Mouse (Mus musculus): Measurements from ENCODE around the gene Chrna3.

Gene Chrna3

DNA sequence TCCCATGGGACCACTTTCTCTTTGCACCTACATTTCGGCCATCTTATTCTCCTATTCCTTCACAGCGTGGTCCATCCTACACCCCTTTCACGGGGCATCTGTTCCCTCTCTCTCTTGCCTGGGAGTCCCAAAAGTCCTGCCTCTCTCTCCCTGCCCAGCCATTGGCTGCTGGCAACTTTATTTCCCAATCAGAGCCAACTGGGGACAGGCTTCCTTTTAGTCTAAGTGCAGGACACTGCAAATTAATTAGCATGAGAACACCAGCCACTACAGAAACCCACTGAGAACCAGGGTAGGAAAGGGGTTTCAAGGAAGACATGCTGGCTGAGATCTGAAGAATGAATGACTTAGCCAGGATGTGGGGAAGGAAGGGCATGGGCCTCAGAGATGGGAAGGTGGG lies 32.0 kb downstream of the Chrna3 start:
- DNase-seq, result no peak

DNA sequence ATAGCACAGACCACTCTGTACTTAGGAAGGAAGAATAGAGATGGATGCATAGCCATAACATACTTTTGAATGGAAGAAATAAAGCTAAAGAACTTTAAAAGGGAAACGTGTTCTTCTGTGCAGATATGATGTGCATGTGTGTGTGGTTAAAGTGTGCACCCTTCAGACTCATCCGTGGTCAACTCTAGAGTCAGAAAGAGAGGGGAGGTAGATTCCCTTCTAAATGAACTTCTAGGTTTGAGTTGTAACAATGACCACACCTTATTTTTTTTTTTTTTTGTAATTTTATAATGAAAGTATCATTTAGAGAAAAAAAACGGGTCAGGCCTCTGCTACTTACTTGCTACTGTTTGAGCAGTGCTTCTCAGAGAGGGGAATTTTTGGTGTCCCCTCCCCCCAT lies 36.0 kb downstream of the Chrna3 start:
- no peak for DNase-seq

DNA sequence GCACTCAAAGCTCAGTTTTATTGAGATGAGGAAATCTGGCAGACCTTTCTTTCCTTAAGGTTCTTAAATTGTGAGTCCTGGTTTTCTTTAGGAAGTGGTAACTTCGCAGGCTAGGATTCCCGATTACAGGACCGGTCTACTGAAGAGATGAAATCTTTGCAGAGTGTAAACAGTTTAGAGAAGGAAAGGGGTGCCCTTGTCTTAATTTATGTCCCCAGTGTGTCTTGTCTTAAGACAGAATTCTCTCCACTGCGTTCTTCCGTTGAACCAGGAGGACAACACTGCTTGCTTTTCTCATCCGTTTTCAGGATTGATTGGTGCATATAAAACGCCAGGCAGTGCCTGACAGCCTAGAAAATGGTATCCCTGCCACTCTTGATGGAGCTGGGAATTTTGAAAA lies 44.0 kb downstream of the Chrna3 start:
- DNase-seq, result no peak

DNA sequence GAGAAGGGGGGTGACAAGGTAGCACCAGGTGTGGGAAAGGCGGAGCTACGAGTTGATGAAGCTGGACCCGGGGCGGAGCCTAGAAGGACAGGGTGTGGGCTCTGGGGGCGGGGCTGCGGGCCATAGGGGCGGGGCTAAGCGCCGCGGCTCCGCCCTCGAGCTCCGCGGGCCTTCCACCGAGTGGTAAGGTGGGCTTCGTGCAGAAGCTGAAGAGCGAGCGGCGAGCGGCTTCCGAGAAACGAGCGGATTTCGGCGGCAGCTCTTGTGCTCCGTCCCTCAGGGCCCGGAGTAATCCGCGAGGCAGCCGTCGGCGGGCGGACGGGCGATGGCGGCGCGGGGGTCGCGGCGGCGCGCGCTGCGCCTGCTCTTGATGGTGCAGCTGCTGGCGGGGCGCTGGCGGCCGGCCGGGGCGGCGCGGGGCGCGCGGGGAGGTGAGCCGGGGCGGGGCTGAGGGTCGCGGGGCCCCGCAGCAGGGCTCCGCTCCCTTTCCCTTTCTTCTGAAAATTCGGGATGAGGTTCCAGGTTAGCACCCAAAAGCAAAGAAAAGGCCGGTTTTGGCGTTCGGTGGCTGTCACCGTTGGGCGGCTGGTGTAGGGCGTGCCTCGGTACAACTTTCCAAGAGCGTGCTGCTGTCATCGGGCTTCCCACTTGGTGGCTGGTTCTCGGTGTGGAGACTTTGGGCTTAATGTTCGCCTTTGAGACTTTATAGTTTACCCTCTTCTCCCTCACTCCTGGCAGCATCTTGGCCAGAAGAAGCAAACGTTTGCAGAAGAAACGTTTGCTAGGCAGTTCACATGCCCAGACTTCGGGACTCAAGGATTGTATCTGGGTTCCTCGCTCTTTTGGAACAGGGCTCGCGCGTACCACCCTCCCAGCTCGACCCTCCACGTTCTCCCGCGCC lies 44.8 kb downstream of the Chrna3 start:
- no peak for DNase-seq

DNA sequence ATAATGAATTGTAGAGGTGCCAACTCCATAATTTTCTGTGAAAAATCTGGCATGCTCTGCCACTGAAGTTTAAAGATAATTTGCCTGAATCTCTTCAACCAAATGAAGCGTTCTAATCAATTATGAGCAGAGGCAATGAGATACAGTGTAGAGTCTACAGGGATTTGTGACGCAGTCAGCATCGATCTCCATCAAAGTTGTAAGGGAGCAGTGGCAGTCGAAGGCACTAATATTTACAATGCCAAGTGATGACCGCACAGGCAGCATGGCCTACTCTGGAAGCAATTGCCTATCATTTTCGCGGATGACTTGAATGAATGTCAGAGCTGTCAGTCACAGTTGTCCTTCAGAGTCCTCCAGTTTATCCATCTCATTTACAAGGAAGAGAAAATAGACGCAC lies 45.7 kb downstream of the Chrna3 start, which contains the start of gene Chrna5:
Gene Chrna5, plus strand, starts transcription at position 207 of the 400 bp plus-strand sequence.
- no peak for DNase-seq

DNA sequence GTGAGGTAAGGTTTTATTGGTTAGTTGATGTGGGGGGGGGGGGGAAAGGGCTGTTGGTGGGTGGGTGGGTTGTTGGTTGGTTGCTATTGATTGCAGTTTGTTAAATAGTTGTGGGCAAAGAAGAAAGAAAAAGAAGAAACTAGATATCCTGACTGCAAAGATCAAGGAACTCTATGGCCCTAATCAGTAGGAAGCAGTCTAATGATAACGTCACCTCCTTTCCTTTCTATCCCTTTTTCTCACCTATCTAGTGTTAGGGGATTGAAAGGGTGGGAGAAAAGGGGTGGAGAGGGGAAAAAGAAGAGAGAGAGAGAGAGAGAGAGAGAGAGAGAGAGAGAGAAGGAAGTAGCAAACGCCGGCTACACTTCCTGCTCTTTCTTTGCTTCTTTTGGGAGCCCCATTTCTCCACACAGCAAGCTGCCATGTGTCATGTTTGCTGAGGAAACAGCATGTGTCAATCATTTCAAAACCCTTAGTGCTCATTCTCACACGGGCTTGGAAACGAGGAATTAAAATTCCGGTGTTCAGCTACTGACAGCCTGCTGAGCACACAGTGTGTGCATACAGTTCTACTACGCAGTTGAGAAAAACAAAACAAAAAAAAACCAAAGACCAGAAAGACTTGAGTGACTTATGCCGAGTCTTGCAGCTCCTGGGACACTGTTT lies 56.3 kb downstream of the Chrna3 start:
- no peak for DNase-seq

DNA sequence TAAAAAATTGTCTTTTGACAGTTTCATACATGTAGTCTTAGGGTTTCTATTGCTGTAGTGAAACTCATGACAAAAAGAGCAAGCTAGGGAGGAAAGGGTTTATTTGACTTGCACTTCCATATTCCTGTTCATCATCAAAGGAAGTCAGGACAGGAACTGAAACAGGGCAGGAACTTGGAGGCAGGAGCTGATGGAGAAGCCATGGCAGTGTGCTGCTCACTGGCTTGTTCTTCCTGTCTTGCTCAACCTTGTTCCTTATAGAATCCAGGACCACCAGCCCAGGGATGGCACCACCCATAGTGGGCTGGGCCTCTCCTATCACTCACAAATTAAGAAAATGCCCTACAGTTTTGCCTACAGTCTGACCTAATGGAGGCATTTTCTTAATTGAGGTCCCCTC lies 62.7 kb downstream of the Chrna3 start:
- DNase-seq, result no peak

DNA sequence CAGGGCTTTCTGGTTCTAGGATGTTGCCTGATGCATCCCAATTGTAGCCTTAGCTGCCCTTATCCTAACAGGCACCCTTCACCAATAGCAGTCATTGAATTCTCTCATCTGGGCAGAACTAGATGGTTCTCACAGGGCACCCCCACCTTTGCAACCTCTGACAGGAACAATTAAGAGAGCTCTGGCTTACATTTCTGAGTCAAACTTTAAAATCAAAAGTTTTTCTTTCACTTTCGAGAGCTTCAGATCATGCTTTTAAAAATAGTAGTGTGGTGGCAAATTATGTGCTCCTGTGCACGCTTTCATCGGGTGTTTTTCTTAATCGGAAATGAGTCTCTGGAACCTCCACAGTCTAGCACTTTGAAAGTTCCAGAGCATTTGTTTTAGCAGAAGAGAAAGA lies 65.3 kb downstream of the Chrna3 start:
- DNase-seq, result no peak
